Mouse (Mus musculus): Measurements from ENCODE around the gene Mta3.

DNA sequence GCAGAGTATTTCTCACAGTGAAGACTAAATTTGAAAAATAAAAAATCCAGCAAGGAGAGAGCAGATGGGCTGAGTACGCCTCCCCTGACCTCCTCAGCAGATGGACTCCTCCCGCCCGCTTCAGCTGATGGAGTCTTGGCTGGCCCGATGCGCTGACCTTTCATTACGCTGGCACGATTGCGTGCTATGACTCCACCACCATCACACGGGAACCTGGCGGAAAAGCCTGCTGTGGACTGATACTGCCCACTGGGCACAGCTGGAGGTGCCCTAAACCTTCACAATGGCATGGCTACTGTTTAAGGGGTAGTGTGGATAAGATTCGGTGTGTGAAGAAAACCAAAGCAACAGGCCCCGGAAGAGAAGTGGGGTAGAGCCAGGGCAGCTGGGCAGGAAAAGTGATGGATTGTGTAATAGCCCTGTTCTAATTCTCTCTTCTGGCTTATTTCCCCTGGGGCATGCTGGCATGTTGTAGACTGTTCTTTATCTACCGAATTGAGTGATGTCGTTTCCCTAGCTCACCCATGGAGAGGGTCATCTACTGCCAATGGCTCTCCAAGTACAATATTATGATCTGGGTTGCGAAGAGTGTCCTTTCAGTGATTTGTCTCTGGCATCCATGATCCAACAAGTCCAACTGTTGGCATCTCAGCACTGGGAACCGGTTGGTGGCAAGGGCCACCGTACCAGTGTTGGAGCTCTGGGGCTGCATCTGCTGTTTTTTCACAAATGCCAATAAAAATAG lies 106.4 kb downstream of the Mta3 start:
- TF ChIP-seq CHD2 (IDR thresholded peaks at IDR 0.05; ENCODE audit: low read depth, low read length) (no peak), ZNF384 (IDR thresholded peaks at IDR 0.05; ENCODE audit: low read depth, low read length) (no peak), MAFK (IDR thresholded peaks at IDR 0.05; ENCODE audit: insufficient read depth, low read depth, low read length) (no peak), ZC3H11A (IDR thresholded peaks at IDR 0.05; ENCODE audit: borderline replicate concordance, low read depth, low read length) (no peak), HCFC1 (IDR thresholded peaks at IDR 0.05; ENCODE audit: borderline replicate concordance, insufficient read depth, low read length) (no peak)
